Mouse (Mus musculus) stomach, postnatal 0 days (tissue): ENCODE measurements at regions not wholly inside any gene's neighbourhood (a gene's known extent, or its start where the extent isn't known, plus 50 kb on each side); places are given as distances from the start of the nearest gene placed in this dataset.

Experiments used
- CTCF ChIP-seq: IDR thresholded peaks from 2 replicates; pipeline ENCODE4 v1.5.1; 2016; ENCODE audit warnings: antibody characterized with exemption, low read depth, mild to moderate bottlenecking, moderate library complexity
- EP300 ChIP-seq: optimal IDR thresholded peaks from 2 replicates; pipeline ENCODE3; 2016; ENCODE audit warnings: antibody characterized with exemption

DNA sequence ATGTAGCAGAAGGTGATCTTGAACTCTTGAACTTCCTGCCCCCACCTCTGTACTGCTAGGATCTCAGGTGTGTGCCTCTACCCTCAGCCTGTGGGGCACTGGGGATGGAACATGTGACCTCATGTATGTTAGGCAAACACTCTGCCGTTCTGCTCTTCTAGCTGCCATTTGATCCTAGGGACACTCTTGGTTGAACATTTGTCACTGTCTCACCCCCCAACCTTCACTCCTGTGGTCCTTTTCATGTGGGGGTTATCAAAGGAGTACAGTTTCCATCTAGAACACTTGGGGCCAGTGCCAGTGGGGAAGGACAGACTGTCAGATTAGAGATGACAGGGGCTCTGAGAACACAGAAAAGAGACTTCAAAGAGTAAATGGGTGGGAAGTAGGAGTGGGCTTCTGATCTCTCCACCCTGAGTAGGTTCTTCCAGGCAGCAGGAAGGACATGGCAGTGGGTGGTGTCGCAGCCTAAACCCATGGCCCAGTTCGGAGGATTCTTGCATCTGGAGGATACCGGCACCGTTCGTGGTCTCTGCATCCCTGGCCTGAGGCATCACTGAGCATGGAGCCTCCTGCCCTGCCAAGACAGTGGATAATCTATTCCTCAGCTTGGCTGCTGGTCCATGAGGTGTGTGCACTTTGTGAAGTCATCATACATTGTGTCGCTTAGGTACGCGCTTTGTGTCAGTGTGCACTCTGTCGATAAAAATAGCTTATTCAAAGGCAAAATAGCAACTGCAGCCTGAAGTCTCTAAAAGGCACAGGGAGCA, 132.7 kb upstream of the Ctnnb1 start:
- no peak for TF ChIP-seq EP300
- no peak for TF ChIP-seq CTCF
